In the genomic region with DNA sequence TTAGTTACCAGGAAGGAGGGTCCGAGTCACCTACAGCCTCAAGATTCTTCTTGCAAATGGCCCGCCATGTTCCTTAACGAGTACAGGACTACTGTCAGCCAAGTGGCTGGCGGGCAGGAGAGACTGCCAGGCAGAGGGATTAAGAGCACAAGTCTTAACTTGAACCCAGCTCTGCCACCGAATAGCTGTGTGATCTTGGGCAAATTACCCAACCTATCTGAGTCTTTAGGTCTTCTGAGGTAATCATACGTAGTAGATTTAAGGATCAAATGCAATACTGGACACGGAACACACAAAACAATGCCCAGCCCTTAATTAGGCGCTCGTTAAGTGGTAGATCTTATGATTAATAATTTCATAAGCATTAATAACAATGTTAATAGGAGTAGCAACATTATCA, we compare ENCODE assay signal across 20 mouse cellular contexts. TPM values are rescaled to one million over a fixed set of nuclear protein-coding genes. Genes with fewer than 3 reads are reported as not detected.
DNase-seq lines count a peak whose midpoint lies in the region.
"Had no signal": no experiment of that assay in that cellular context is flagged by ENCODE, and none has a peak within 500 bp of the region (broad histone marks: within the 10 kb centered on the region; RNA-seq: fewer than 3 reads in every experiment).

No protein-coding gene starts in this region.

- peak; percentile 13 for DNase-seq in cerebellum, adult 11 months
- DNase-seq in cerebellum, adult 9-10 months, result no peak
- DNase-seq in cerebellum, adult 8-10 months, result peak; percentile 17
- no peak for DNase-seq in cerebellum, postnatal 14 days
- peak; percentile 59 for DNase-seq in gonadal fat pad, adult 2 months (ENCODE audit: low read depth)
- no peak for DNase-seq in embryonic facial prominence, embryonic 10.5 days (ENCODE audit: low spot score)
- DNase-seq: adrenal gland, adult 8-10 months; adrenal gland, postnatal 14 days; adrenal gland, postnatal 36 days; B cell, adult 2 months; embryo, embryonic 11 days had no signal

- WGBS in embryonic facial prominence, embryonic 10.5 days, result 90% methylated on average over 9 of the region's 9 CpGs

- no peak overlapping the region for H3K4me3 ChIP-seq in embryonic facial prominence, embryonic 10.5 days
- H3K4me3 ChIP-seq: embryonic facial prominence, embryonic 12.5 days; forebrain, embryonic 10.5 days; forebrain, embryonic 12.5 days had no signal

- H3K4me1 ChIP-seq in embryonic facial prominence, embryonic 10.5 days, result peaks cover 5% of the 10 kb centered on the region
- H3K4me1 ChIP-seq: embryonic facial prominence, embryonic 12.5 days; forebrain, embryonic 10.5 days; forebrain, embryonic 12.5 days had no signal

- H3K27ac ChIP-seq in embryonic facial prominence, embryonic 10.5 days (replicated peaks), result no peak overlapping the region
- H3K27ac ChIP-seq: embryonic facial prominence, embryonic 12.5 days; forebrain, embryonic 10.5 days; forebrain, embryonic 12.5 days had no signal

- H3K27me3 ChIP-seq in embryonic facial prominence, embryonic 10.5 days (replicated peaks; ENCODE audit: low read depth, poor library complexity, severe bottlenecking), result peaks cover 38% of the 10 kb centered on the region
- H3K27me3 ChIP-seq: embryonic facial prominence, embryonic 12.5 days; Patski had no signal

- H3K9me3 ChIP-seq in embryonic facial prominence, embryonic 10.5 days, result no peaks in the 10 kb centered on the region
- H3K9me3 ChIP-seq: embryonic facial prominence, embryonic 12.5 days; forebrain, embryonic 10.5 days; forebrain, embryonic 12.5 days; G1E had no signal

- no peaks in the 10 kb centered on the region for H3K36me3 ChIP-seq in embryonic facial prominence, embryonic 10.5 days (replicated peaks)
- H3K36me3 ChIP-seq: embryonic facial prominence, embryonic 12.5 days; forebrain, embryonic 10.5 days; forebrain, embryonic 12.5 days; G1E had no signal

RNA-seq across cellular contexts. Expression of a gene that starts 8.3 kb away (rescaled TPM):
- polyA plus RNA-seq in gonadal fat pad, adult 2 months (2012; rRNA removed), result 19.4 and 23.8 TPM in 2 replicates
- polyA plus RNA-seq in embryonic facial prominence, embryonic 10.5 days (2016; fragmentation: Nextera tagmentation; extraction: Ambion mirVana), result 0.45 and 0.74 TPM in 2 replicates
- polyA plus RNA-seq: G1E had no signal

RNA-seq across cellular contexts. Expression of a gene that starts 45.1 kb away (rescaled TPM):
- 6.0 and 6.3 TPM in 2 replicates for polyA plus RNA-seq in gonadal fat pad, adult 2 months (2012; rRNA removed)
- 16.0 and 16.7 TPM in 2 replicates for polyA plus RNA-seq in embryonic facial prominence, embryonic 10.5 days (2016; fragmentation: Nextera tagmentation; extraction: Ambion mirVana)

RNA-seq across cellular contexts. Expression of a gene that starts 59.2 kb away (rescaled TPM):
- 2.4 and 4.4 TPM in 2 replicates for polyA plus RNA-seq in gonadal fat pad, adult 2 months (2012; rRNA removed)
- polyA plus RNA-seq in embryonic facial prominence, embryonic 10.5 days (2016; fragmentation: Nextera tagmentation; extraction: Ambion mirVana), result not detected in 2 replicates
- polyA plus RNA-seq: activated CD4-positive, CD25-positive, alpha-beta regulatory T cell, adult 4 months; CD4-positive, CD25-positive, alpha-beta regulatory T cell, adult 4 months; embryonic facial prominence, embryonic 12.5 days; forebrain, embryonic 10.5 days; forebrain, embryonic 12.5 days; forebrain, embryonic 14.5 days; forebrain, embryonic 16.5 days; G1E; Patski had no signal

Comparison
In these comparisons a context has a peak if more than half of its experiments do, and no peak if none do; other contexts are left out.
1. DNase-seq: peak in cerebellum, adult 11 months (single experiment), cerebellum, adult 8-10 months (single experiment) and gonadal fat pad, adult 2 months (single experiment); none in cerebellum, adult 9-10 months (single experiment), cerebellum, postnatal 14 days (0 of 2) and embryonic facial prominence, embryonic 10.5 days (single experiment).
2. RNA of a gene that starts 8.3 kb away (polyA plus RNA-seq): 19.4 to 23.8 TPM in gonadal fat pad, adult 2 months; 0.45 to 0.74 TPM in embryonic facial prominence, embryonic 10.5 days; every median in the first group is over 10 times any median in the second.